Mouse (Mus musculus) cerebellum, adult 2 months (tissue): ENCODE data around the gene Vipr1. TPM values are rescaled to one million over a fixed set of nuclear protein-coding genes. Genes with fewer than 3 reads are reported as not detected.
A peak's percentile ranks its signal among the peaks of the same experiment; 100 is the strongest.

Experiments used
- DNase-seq, 2 experiments: peaks; one replicate each; pipeline ENCODE4 v3.0.0; 2021
- H3K27ac ChIP-seq: fragments of 200-500 bp; 2 replicates; pipeline ENCODE4 v1.5.1; 2012; ENCODE audit warnings: low read length, control low read depth, inconsistent platforms; ENCODE audit not compliant: insufficient read depth
- H3K27me3 ChIP-seq: fragments of 200-500 bp; 2 replicates; pipeline ENCODE4 v1.6.1; 2012; ENCODE audit warnings: inconsistent platforms, mild to moderate bottlenecking, low read length, moderate library complexity; ENCODE audit not compliant: control insufficient read depth, insufficient read depth
- H3K4me1 ChIP-seq: fragments of 200-500 bp; 2 replicates; pipeline ENCODE4 v1.6.1; 2011; ENCODE audit warnings: low read length; ENCODE audit not compliant: control insufficient read depth, insufficient read depth
- H3K4me3 ChIP-seq: fragments of 200-500 bp; replicated peaks from 2 replicates; pipeline ENCODE3; 2011; ENCODE audit warnings: mild to moderate bottlenecking, low read depth, low read length, control low read depth; ENCODE audit not compliant: insufficient read depth
- CTCF ChIP-seq: fragments of 200-500 bp; IDR thresholded peaks from 2 replicates; pipeline ENCODE4 v1.5.1; 2011; ENCODE audit warnings: low read depth, mild to moderate bottlenecking, control low read depth, low read length, moderate library complexity, borderline replicate concordance; ENCODE audit not compliant: insufficient read depth
- POLR2A ChIP-seq: fragments of 200-500 bp; IDR thresholded peaks from 2 replicates; pipeline ENCODE4 v1.6.1; 2011; ENCODE audit warnings: low read length, control low read depth, borderline replicate concordance; ENCODE audit not compliant: insufficient read depth
- WGBS: fragments of 180-500 bp; shearing (Covaris S2); methylation state at CpG from one replicate; pipeline ENCODE4 v1.1.7; 2018; 5-methylcytosine and 5-hydroxymethylcytosine counted together
- polyA plus RNA-seq: library from polyadenylated mRNA; depleted of rRNA; stranded (reverse); fragments of >200 nt; gene quantifications from 2 replicates; pipeline ENCODE4 v1.2.3, GENCODE M21; 2012

Vipr1 gene
- polyA plus RNA-seq, 1 experiment = 5.2 TPM

DNA sequence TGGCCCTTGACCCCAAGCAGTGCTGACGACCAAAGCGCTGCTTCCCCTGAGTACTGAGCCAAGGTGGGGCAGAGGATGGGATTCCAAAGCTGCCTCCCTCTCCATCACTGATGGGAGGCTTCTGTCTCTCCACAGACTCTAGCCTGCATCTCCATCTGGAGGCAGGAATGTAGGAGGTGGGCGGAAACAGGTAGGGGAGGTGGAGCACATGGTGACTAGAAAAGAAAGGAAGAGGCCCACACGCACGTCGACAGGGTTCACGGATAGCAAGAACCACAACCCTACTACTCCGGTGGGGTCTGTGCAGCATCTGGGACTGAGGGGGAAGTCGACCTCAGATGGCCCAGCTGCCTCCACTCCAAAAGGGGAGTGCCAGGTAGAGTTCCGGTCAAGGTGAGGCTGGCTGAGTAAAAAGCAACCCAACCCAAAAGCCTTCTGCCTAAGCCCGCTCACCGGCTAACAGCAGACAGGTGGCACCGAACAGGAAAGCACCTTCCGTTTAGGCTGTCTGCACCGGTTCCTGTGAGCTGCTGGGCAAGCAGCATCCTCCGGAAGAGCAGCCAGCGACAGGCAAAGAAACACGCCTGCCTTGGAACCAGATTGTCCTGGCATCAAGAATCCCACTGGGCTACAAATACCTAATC lies 39.6 kb downstream of the Vipr1 start:
- TF ChIP-seq POLR2A (no peak), CTCF (no peak)
- DNase-seq = no peak
- WGBS = 79% methylated on average over 18 of the region's 18 CpGs
- no peak overlapping the region for H3K4me3 ChIP-seq
- H3K4me1 ChIP-seq = no peaks in the 10 kb centered on the region
- no peaks in the 10 kb centered on the region for H3K27me3 ChIP-seq
- H3K27ac ChIP-seq = no peak overlapping the region

DNA sequence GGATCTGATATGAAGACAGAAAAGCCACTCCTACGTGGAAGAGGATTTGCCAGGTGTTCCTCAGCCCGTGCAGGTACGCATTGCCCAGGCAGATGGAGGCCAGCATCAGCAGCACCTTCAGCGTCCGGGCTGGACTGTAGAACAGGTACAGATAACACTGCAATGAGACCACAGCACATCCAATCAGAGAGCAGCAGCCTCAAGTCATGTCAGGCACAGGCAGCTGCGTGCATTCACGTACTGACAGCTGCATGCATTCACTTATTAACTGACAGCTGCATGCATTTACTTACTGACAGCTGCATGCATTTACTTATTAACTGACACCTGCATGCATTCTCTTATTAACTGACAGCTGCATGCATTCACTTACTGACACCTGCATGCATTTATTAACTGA lies 42.2 kb downstream of the Vipr1 start:
- no peaks in the 10 kb centered on the region for H3K27me3 ChIP-seq
- H3K4me3 ChIP-seq = no peak overlapping the region
- no peak for DNase-seq
- 82% methylated on average over 7 of the region's 7 CpGs for WGBS
- TF ChIP-seq CTCF = no peak
- no peak for TF ChIP-seq POLR2A
- no peak overlapping the region for H3K27ac ChIP-seq
- H3K4me1 ChIP-seq = no peaks in the 10 kb centered on the region

DNA sequence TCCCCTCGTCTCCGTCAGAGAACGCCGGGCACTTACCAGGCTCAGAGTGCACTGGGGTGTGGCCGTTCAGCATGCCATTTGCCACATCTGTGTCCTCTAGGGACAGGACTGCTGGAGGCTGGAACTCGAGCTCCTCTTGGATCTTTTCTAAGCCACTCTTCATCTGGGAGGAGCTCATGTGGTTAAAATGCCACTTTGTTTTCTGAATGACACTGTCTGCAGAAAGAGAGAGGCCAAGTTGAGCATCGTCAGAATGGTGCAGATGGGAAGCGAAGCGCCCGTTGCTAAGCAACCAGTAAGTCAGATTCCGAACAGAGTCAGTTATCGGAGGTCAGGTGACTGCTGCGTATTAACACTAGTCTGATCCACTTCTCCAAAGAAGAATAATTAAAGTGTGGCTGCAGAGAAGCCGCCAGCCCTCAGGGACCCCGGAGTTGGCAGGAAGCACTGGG lies 47.7 kb downstream of the Vipr1 start:
- no peak overlapping the region for H3K4me3 ChIP-seq
- no peak for DNase-seq
- no peaks in the 10 kb centered on the region for H3K4me1 ChIP-seq
- H3K27me3 ChIP-seq = no peaks in the 10 kb centered on the region
- no peak overlapping the region for H3K27ac ChIP-seq
- 28% methylated on average over 15 of the region's 15 CpGs for WGBS
- TF ChIP-seq POLR2A (no peak), CTCF (no peak)

DNA sequence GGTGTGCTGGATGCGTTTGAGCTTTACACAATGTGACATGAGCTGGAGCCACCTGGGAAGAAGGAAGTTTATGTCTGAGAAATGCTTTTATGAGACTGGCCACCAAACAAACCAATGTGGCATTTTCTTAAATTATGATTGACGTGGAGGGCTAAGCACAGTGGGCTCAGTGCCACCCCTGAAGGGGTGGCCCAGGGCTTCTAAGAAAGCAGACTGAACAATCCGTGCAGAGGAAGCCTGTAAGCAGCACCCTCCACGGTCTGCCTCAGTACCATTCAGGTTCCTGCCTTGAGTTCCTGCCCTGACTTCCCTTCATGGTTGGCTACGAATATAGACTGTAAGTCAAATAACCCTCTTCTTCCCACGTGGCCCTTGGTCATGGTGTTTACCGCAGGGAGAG lies 48.2 kb downstream of the Vipr1 start:
- Histone ChIP-seq H3K27ac (no peak overlapping the region), H3K4me3 (no peak overlapping the region), H3K27me3 (no peaks in the 10 kb centered on the region), H3K4me1 (no peaks in the 10 kb centered on the region)
- WGBS = 57% methylated on average over 7 of the region's 7 CpGs
- no peak for DNase-seq
- TF ChIP-seq CTCF (no peak), POLR2A (no peak)

DNA sequence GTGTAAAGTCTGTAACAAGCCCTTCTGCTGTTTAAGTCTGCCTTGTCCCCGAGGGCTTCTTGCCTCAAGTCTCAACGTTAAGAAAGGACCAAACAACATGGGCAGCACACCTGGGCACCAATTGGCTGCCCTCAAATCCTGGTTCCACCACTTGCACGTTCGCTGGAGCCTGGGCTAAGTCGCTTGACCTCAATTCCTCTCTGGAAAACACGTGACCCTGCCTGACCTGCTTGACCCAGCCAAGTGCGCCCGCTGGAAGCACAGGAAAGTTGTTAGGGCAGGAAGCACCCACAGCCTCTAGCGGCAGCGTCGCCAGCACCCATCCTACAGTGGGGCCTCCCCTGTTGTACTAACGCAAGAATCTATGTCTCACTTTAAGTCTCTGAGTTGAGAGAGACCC lies 52.2 kb downstream of the Vipr1 start:
- 85% methylated on average over 12 of the region's 12 CpGs for WGBS

DNA sequence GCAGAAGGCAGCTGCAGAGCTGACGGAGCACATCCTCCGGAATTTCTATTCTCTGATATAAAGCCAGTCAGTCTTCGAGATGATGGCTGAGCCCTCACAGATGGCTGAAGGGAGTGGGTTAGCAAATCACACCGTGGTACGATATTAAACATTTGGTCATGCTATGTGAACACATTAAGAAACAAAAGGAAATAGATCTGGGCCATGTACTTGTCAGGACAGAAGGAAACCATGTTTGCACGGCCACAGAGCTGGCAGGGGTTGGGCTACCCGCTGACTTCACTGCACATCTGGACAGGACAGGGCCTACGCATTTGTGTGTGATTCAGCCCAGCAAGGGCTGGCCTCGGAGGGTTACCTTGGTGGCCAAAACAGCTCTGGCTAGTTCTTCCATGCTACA lies 54.1 kb downstream of the Vipr1 start:
- no peak overlapping the region for H3K4me3 ChIP-seq
- no peak for DNase-seq
- 65% methylated on average over 9 of the region's 9 CpGs for WGBS
- H3K4me1 ChIP-seq = no peaks in the 10 kb centered on the region
- H3K27me3 ChIP-seq = no peaks in the 10 kb centered on the region
- no peak for TF ChIP-seq CTCF
- no peak for TF ChIP-seq POLR2A
- H3K27ac ChIP-seq = no peak overlapping the region

More for the DNA sequence above, 52.2 kb downstream of the Vipr1 start:
- Histone ChIP-seq H3K4me1 (no peaks in the 10 kb centered on the region), H3K4me3 (no peak overlapping the region), H3K27me3 (no peaks in the 10 kb centered on the region), H3K27ac (no peak overlapping the region)
- DNase-seq = no peak
- TF ChIP-seq POLR2A (no peak), CTCF (no peak)

DNA sequence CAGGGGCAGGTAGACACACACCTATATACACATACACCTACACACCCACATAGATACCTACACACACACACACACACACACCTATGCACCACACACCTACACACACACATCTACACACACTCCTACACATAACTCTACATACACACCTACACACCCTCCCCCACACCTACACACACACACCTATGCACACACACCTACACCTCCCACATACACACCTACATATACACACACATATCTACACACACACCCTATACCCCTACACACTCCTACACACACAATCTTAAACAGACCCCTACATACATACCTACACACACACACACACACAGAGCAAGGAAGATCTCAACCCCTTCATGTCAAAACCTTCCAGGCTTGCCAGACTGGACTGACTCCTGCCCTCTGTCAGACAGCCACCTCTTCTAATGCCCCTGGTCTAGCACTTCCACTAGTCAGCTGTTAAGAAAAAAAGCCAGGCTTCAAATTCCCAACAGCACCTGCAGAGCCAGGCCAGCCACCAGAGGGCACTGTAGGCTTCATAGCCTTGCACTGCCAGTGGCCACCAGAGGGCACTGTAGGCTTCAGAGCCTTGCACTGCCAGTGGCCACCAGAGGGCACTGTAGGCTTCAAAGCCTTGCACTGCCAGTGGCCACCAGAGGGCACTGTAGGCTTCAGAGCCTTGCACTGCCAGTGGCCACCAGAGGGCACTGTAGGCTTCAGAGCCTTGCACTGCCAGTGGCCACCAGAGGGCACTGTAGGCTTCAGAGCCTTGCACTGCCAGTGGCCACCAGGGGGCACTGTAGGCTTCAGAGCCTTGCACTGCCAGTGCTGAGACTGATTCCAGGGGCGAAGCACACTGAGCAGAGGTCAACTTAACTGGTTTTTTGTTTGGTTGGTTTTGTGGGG lies 54.9 kb downstream of the Vipr1 start:
- TF ChIP-seq POLR2A = no peak
- TF ChIP-seq CTCF = peak; percentile 82
- no peaks in the 10 kb centered on the region for H3K27me3 ChIP-seq
- no peaks in the 10 kb centered on the region for H3K4me1 ChIP-seq
- H3K27ac ChIP-seq = no peak overlapping the region
- DNase-seq = peak; percentile 41 to 67
- no peak overlapping the region for H3K4me3 ChIP-seq
- WGBS = 97% methylated on average over 1 of the region's 1 CpGs

DNA sequence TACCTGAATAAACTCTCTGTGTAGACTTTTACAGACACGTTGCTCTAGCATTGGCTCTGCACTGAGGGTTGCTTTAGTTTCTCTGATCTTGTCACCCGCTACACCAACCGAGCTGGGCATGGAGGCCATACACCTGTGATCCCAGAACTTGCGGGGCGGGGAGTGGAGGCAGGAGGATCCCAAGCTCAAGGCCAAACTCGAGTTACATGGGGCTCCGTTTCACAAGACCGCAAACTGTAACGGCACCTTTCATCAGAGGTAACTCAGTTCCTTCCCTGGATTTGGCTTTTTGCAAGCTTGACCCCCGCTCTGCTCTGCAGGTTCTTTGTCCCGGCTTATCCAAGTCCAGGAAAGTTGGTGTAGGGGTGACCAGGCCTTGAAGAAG lies 61.7 kb downstream of the Vipr1 start:
- WGBS = 25% methylated on average over 11 of the region's 11 CpGs
- DNase-seq = no peak
- peak overlapping the region; percentile 59 for H3K4me3 ChIP-seq
- TF ChIP-seq CTCF = no peak
- TF ChIP-seq POLR2A = no peak
- no peak overlapping the region for H3K27ac ChIP-seq
- H3K4me1 ChIP-seq = peaks cover 5% of the 10 kb centered on the region
- H3K27me3 ChIP-seq = no peaks in the 10 kb centered on the region
